Mouse (Mus musculus) testis, adult 2 months (tissue): ENCODE measurements at regions not wholly inside any gene's neighbourhood (a gene's known extent, or its start where the extent isn't known, plus 50 kb on each side); places are given as distances from the start of the nearest gene placed in this dataset.

ENCODE experiments used
- CTCF ChIP-seq: fragments of 200-500 bp; IDR thresholded peaks from 2 replicates; pipeline ENCODE4 v1.5.1; 2012; ENCODE audit warnings: low read depth, mild to moderate bottlenecking, inconsistent platforms, low read length, moderate library complexity; ENCODE audit not compliant: control insufficient read depth, insufficient read depth, insufficient replicate concordance
- POLR2A ChIP-seq: fragments of 200-500 bp; IDR thresholded peaks from 2 replicates; pipeline ENCODE4 v1.6.1; 2012; ENCODE audit warnings: low read depth, mild to moderate bottlenecking, inconsistent platforms, low read length, moderate library complexity; ENCODE audit not compliant: control insufficient read depth

- no peak for TF ChIP-seq CTCF
- no peak for TF ChIP-seq POLR2A
These were observed 704.6 kb downstream of the Robo2 start for GRCm38 (mm10) chr16:73707051-73707450.
